Comparison of ENCODE assay signal across 12 mouse cellular contexts in genomic region chr2:132444442-132445161, GRCm38 (mm10). TPM values are rescaled to one million over a fixed set of nuclear protein-coding genes. Genes with fewer than 3 reads are reported as not detected.
DNase-seq lines count a peak whose midpoint lies in the region; ATAC-seq lines count a peak whose summit lies in the region.
"Had no signal": no experiment of that assay in that cellular context is flagged by ENCODE, and none has a peak within 500 bp of the region (broad histone marks: within the 10 kb centered on the region; RNA-seq: fewer than 3 reads in every experiment).

No protein-coding gene starts in this region.

- ATAC-seq in forebrain, embryonic 14.5 days = peak; percentile 83
- peak; percentile 54; the same call in 1 of the 2 replicates for ATAC-seq in limb, embryonic 13.5 days (ENCODE audit: low FRiP score, low read depth)

- peaks cover 24% of the 10 kb centered on the region for H3K4me1 ChIP-seq in forebrain, embryonic 14.5 days (ENCODE audit: control insufficient read depth, insufficient read depth, low read length)
- H3K4me1 ChIP-seq in limb, embryonic 13.5 days = peaks cover 32% of the 10 kb centered on the region
- H3K4me1 ChIP-seq: liver, embryonic 13.5 days had no signal

- H3K27ac ChIP-seq in forebrain, embryonic 14.5 days (ENCODE audit: low read depth, low read length) = peak overlapping the region; percentile 72
- H3K27ac ChIP-seq in limb, embryonic 13.5 days = no peak overlapping the region
- H3K27ac ChIP-seq: liver, embryonic 13.5 days had no signal

- H3K36me3 ChIP-seq in forebrain, embryonic 14.5 days (ENCODE audit: control insufficient read depth, insufficient read depth, low read length) = no peaks in the 10 kb centered on the region
- H3K36me3 ChIP-seq in limb, embryonic 13.5 days = no peaks in the 10 kb centered on the region
- H3K36me3 ChIP-seq: liver, embryonic 13.5 days had no signal

- DNase-seq in ES-CJ7 (ENCODE audit: low read depth, low spot score) (peak; percentile 21), ZHBTc4 (ENCODE audit: low read depth, low spot score) (peak; percentile 20)
- DNase-seq in forebrain, embryonic 14.5 days (ENCODE audit: low spot score) = peak; percentile 91
- DNase-seq in gastrocnemius, postnatal 4 days (ENCODE audit: low spot score in 2 of 2) = no peak
- DNase-seq in cerebellum, postnatal 25 days = no peak
- DNase-seq in spleen, postnatal 4 days (ENCODE audit: low spot score in 2 of 2) = no peak
- no peak for DNase-seq in adrenal gland, adult 2 months
- DNase-seq: adrenal gland, postnatal 10 days; cerebellum, adult 8-10 months; liver, embryonic 13.5 days had no signal

- H3K9ac ChIP-seq in forebrain, embryonic 14.5 days (ENCODE audit: low read length) = no peak overlapping the region
- no peak overlapping the region for H3K9ac ChIP-seq in limb, embryonic 13.5 days
- H3K9ac ChIP-seq: liver, embryonic 13.5 days had no signal

- 2% methylated on average over 11 of the region's 11 CpGs for WGBS in forebrain, embryonic 14.5 days
- 16% methylated on average over 11 of the region's 11 CpGs for WGBS in limb, embryonic 13.5 days

- H3K27me3 ChIP-seq in forebrain, embryonic 14.5 days (replicated peaks; ENCODE audit: control insufficient read depth, insufficient read depth, low read length) = no peaks in the 10 kb centered on the region
- peaks cover 5% of the 10 kb centered on the region; the same call in 1 of the 2 replicates for H3K27me3 ChIP-seq in limb, embryonic 13.5 days

- H3K4me3 ChIP-seq in forebrain, embryonic 14.5 days (ENCODE audit: low read depth, low read length) = no peak overlapping the region
- no peak overlapping the region for H3K4me3 ChIP-seq in limb, embryonic 13.5 days
- H3K4me3 ChIP-seq: liver, embryonic 13.5 days had no signal

- H3K9me3 ChIP-seq in forebrain, embryonic 14.5 days (replicated peaks; ENCODE audit: control insufficient read depth, low read length) = no peaks in the 10 kb centered on the region
- H3K9me3 ChIP-seq in limb, embryonic 13.5 days = no peaks in the 10 kb centered on the region
- H3K9me3 ChIP-seq: liver, embryonic 13.5 days had no signal

- H3K4me2 ChIP-seq in forebrain, embryonic 14.5 days (ENCODE audit: low read length) = peak overlapping the region; percentile 19; the same call in 1 of the 2 replicates
- H3K4me2 ChIP-seq in limb, embryonic 13.5 days (replicated peaks) = 0 out of 2 replicates have a peak overlapping the region, but pooled peaks have one; percentile 17
- H3K4me2 ChIP-seq: liver, embryonic 13.5 days had no signal

RNA-seq across cellular contexts. Expression of gene Prokr2, which starts 59.4 kb away (rescaled TPM):
- 6.5 and 8.6 TPM in 2 replicates for polyA plus RNA-seq in forebrain, embryonic 14.5 days (2014; fragmentation: Nextera tagmentation; extraction: Ambion mirVana)
- 2.1 and 2.7 TPM in 2 replicates for polyA plus RNA-seq in limb, embryonic 13.5 days (2015; fragmentation: Nextera tagmentation; extraction: Ambion mirVana)
- total RNA-seq in gastrocnemius, postnatal 4 days (2021) = not detected
- under 1 TPM in 1 of 2 experiments, not detected in 1; 0.09 TPM for total RNA-seq in adrenal gland, adult 2 months (2021)
- polyA plus RNA-seq in adrenal gland, adult 2 months (2012; rRNA removed) = not detected in 2 replicates
- total RNA-seq: adrenal gland, postnatal 10 days; megakaryocyte-erythroid progenitor cell, adult 5-6 weeks had no signal

Comparison
In these comparisons a context has a peak if more than half of its experiments do, and no peak if none do; other contexts are left out.
1. DNase-seq: peak in ES-CJ7 (single experiment), ZHBTc4 (single experiment) and forebrain, embryonic 14.5 days (single experiment); none in gastrocnemius, postnatal 4 days (0 of 2), cerebellum, postnatal 25 days (0 of 2), spleen, postnatal 4 days (0 of 2) and adrenal gland, adult 2 months (single experiment).